Mouse (Mus musculus) hindbrain, embryonic 10.5 days (tissue): ENCODE data around the gene Alkbh6. TPM values are rescaled to one million over a fixed set of nuclear protein-coding genes. Genes with fewer than 3 reads are reported as not detected.

Experiments
- DNase-seq: peaks from one replicate; pipeline ENCODE4 v3.0.0-alpha.2; 2017; ENCODE audit warnings: low spot score
- H3K27ac ChIP-seq: fragments of 300-500 bp; sonication (generic); 2 replicates; pipeline ENCODE4 v1.5.1; 2016; ENCODE audit warnings: mild to moderate bottlenecking, moderate library complexity
- H3K27me3 ChIP-seq: fragments of 300-500 bp; sonication (generic); 2 replicates; pipeline ENCODE4 v1.6.1; 2016; ENCODE audit warnings: mild to moderate bottlenecking; ENCODE audit not compliant: poor library complexity, insufficient read depth, severe bottlenecking
- H3K36me3 ChIP-seq: fragments of 300-500 bp; sonication (generic); 2 replicates; pipeline ENCODE4 v1.6.1; 2016; ENCODE audit warnings: mild to moderate bottlenecking, moderate library complexity
- H3K4me1 ChIP-seq: fragments of 300-500 bp; sonication (generic); replicated peaks from 2 replicates; pipeline ENCODE4 v1.6.1; 2016; ENCODE audit warnings: mild to moderate bottlenecking
- H3K4me3 ChIP-seq: fragments of 300-500 bp; sonication (generic); 2 replicates; pipeline ENCODE4 v1.5.1; 2016; ENCODE audit warnings: mild to moderate bottlenecking, moderate library complexity
- H3K9me3 ChIP-seq: fragments of 300-500 bp; sonication (generic); 2 replicates; pipeline ENCODE4 v1.6.1; 2016; ENCODE audit warnings: mild to moderate bottlenecking, moderate library complexity
- WGBS: fragments of 180-500 bp; shearing (Covaris S2); methylation state at CpG from one replicate; pipeline ENCODE4 v1.1.7; 2016; 5-methylcytosine and 5-hydroxymethylcytosine counted together
- polyA plus RNA-seq: library from polyadenylated mRNA; unstranded; fragments of >200 nt; fragmentation: Nextera tagmentation; extraction: Ambion mirVana; gene quantifications from 2 replicates; pipeline ENCODE4 v1.2.1, GENCODE M21; 2016

Alkbh6 gene
- polyA plus RNA-seq, 1 experiment from 2014 or later: 117 TPM

- WGBS: 27% methylated on average over 21 of the region's 21 CpGs
- no peak overlapping the region for H3K27ac ChIP-seq
- H3K4me1 ChIP-seq: peaks cover 4% of the 10 kb centered on the region; the same call in 1 of the 2 replicates
- DNase-seq: peak; percentile 73
- no peak overlapping the region for H3K4me3 ChIP-seq
- H3K36me3 ChIP-seq: no peaks in the 10 kb centered on the region
- H3K9me3 ChIP-seq: no peaks in the 10 kb centered on the region
- H3K27me3 ChIP-seq: peaks cover 37% of the 10 kb centered on the region
These were observed 38.3 kb downstream of the Alkbh6 start for GRCm38 (mm10) chr7:30346635-30347379.

GRCm38 (mm10) chr7:30347828-30348227 lies 39.3 kb downstream of the Alkbh6 start:
- peak overlapping the region; percentile 24 for H3K4me3 ChIP-seq
- H3K27ac ChIP-seq: no peak overlapping the region
- 2% methylated on average over 30 of the region's 30 CpGs for WGBS
- DNase-seq: peak; percentile 77
- H3K36me3 ChIP-seq: no peaks in the 10 kb centered on the region
- peaks cover 6% of the 10 kb centered on the region; the same call in 1 of the 2 replicates for H3K4me1 ChIP-seq
- no peaks in the 10 kb centered on the region for H3K9me3 ChIP-seq
- H3K27me3 ChIP-seq: peaks cover 37% of the 10 kb centered on the region

- H3K4me1 ChIP-seq: peaks cover 18% of the 10 kb centered on the region; the same call in 1 of the 2 replicates
- peaks cover 32% of the 10 kb centered on the region for H3K36me3 ChIP-seq
- no peak overlapping the region for H3K4me3 ChIP-seq
- H3K27me3 ChIP-seq: peaks cover 15% of the 10 kb centered on the region
- H3K9me3 ChIP-seq: no peaks in the 10 kb centered on the region
- DNase-seq: peak; percentile 67
- 24% methylated on average over 6 of the region's 6 CpGs for WGBS
- no peak overlapping the region for H3K27ac ChIP-seq
These were observed 44.8 kb downstream of the Alkbh6 start for GRCm38 (mm10) chr7:30353279-30353822.

- H3K9me3 ChIP-seq: no peaks in the 10 kb centered on the region
These were observed 45.5 kb downstream of the Alkbh6 start for GRCm38 (mm10) chr7:30354059-30354458.

GRCm38 (mm10) chr7:30358378-30359186 lies 50.1 kb downstream of the Alkbh6 start:
- H3K9me3 ChIP-seq: no peaks in the 10 kb centered on the region; the same call in 1 of the 2 replicates
- no peak overlapping the region for H3K27ac ChIP-seq
- no peaks in the 10 kb centered on the region for H3K27me3 ChIP-seq
- DNase-seq: no peak
- H3K4me1 ChIP-seq: peaks cover 61% of the 10 kb centered on the region
- peaks cover 51% of the 10 kb centered on the region for H3K36me3 ChIP-seq
- 76% methylated on average over 7 of the region's 7 CpGs for WGBS
- no peak overlapping the region for H3K4me3 ChIP-seq

More at GRCm38 (mm10) chr7:30354059-30354458, 45.5 kb downstream of the Alkbh6 start:
- WGBS: 72% methylated on average over 4 of the region's 4 CpGs
- Histone ChIP-seq H3K27ac (no peak overlapping the region), H3K36me3 (peaks cover 33% of the 10 kb centered on the region), H3K4me1 (peaks cover 20% of the 10 kb centered on the region), H3K4me3 (no peak overlapping the region), H3K27me3 (peaks cover 8% of the 10 kb centered on the region)
- no peak for DNase-seq

- Histone ChIP-seq H3K9me3 (no peaks in the 10 kb centered on the region; the same call in 1 of the 2 replicates), H3K27ac (no peak overlapping the region), H3K4me3 (no peak overlapping the region; the same call in 1 of the 2 replicates), H3K4me1 (peaks cover 56% of the 10 kb centered on the region), H3K36me3 (peaks cover 51% of the 10 kb centered on the region), H3K27me3 (peaks cover 7% of the 10 kb centered on the region)
- WGBS: 81% methylated on average over 31 of the region's 31 CpGs
- DNase-seq: no peak
These were observed 50.9 kb downstream of the Alkbh6 start for GRCm38 (mm10) chr7:30359276-30359865.

- Histone ChIP-seq H3K27me3 (peaks cover 14% of the 10 kb centered on the region), H3K27ac (no peak overlapping the region), H3K9me3 (no peaks in the 10 kb centered on the region; the same call in 1 of the 2 replicates), H3K4me3 (no peak overlapping the region), H3K36me3 (peaks cover 45% of the 10 kb centered on the region), H3K4me1 (peaks cover 54% of the 10 kb centered on the region)
- DNase-seq: no peak
- WGBS: 94% methylated on average over 17 of the region's 17 CpGs
These were observed 51.5 kb downstream of the Alkbh6 start for GRCm38 (mm10) chr7:30360028-30360427.

GRCm38 (mm10) chr7:30362652-30363343 lies 54.3 kb downstream of the Alkbh6 start, which contains the start of gene Lrfn3:
TSS of gene Lrfn3 (minus strand) at chr7:30362772.
- DNase-seq: peak; percentile 78
- Histone ChIP-seq H3K4me1 (peaks cover 54% of the 10 kb centered on the region), H3K9me3 (no peaks in the 10 kb centered on the region; the same call in 1 of the 2 replicates), H3K4me3 (peak within 1 kb of the TSS; percentile 89), H3K27me3 (peaks cover 28% of the 10 kb centered on the region), H3K27ac (peak within 1 kb of the TSS; percentile 91), H3K36me3 (peaks cover 20% of the 10 kb centered on the region)
- WGBS: 1% methylated on average over 51 of the region's 55 CpGs

GRCm38 (mm10) chr7:30363344-30363738 lies 54.8 kb downstream of the Alkbh6 start:
- Histone ChIP-seq H3K27ac (peak overlapping the region; percentile 91), H3K27me3 (peaks cover 28% of the 10 kb centered on the region), H3K4me1 (peaks cover 50% of the 10 kb centered on the region), H3K4me3 (peak overlapping the region; percentile 89), H3K9me3 (no peaks in the 10 kb centered on the region; the same call in 1 of the 2 replicates), H3K36me3 (peaks cover 20% of the 10 kb centered on the region)
- 66% methylated on average over 6 of the region's 6 CpGs for WGBS
- no peak for DNase-seq
